Mouse (Mus musculus) c-Kit-negative CD71-positive TER-119-positive erythroid progenitor cells, embryonic 14.5 days (primary cell): Measurements from ENCODE around the gene Wdr70.
"Not testable (repeated sequence)": the region's sequence is repeated elsewhere in the genome, so short reads cannot be mapped to it uniquely, and the experiment has no call there.

ENCODE experiments used
- DNase-seq: peaks from one replicate; pipeline ENCODE4 v3.0.0-alpha.2; 2013; ENCODE audit warnings: low read depth, low spot score

Gene Wdr70

GRCm38 (mm10) chr15:8098774-8099749 is at the start of gene Wdr70:
Gene Wdr70, minus strand, starts transcription at chr15:8099209.
- peak; percentile 91 for DNase-seq

- no peak for DNase-seq
Measured at GRCm38 (mm10) chr15:8135606-8136005, 36.6 kb upstream of the Wdr70 start.

GRCm38 (mm10) chr15:8131761-8132160 is 32.8 kb upstream of the Wdr70 start:
- no peak for DNase-seq

- DNase-seq = no peak
Measured at GRCm38 (mm10) chr15:8131268-8131667, 32.3 kb upstream of the Wdr70 start.

- DNase-seq = no peak
Measured at GRCm38 (mm10) chr15:8129281-8129680, 30.3 kb upstream of the Wdr70 start.

GRCm38 (mm10) chr15:8109782-8110181 is 10.8 kb upstream of the Wdr70 start:
- no peak for DNase-seq

GRCm38 (mm10) chr15:8108966-8109743 is 10.1 kb upstream of the Wdr70 start, which contains the start of gene Nup155:
Gene Nup155, plus strand, starts transcription at chr15:8109273.
- peak; percentile 80 for DNase-seq

- DNase-seq = no peak
Measured at GRCm38 (mm10) chr15:8108360-8108965, 9.5 kb upstream of the Wdr70 start.

- DNase-seq = not testable (repeated sequence)
Measured at GRCm38 (mm10) chr15:8101975-8102542, 3.0 kb upstream of the Wdr70 start.

- peak; percentile 77 for DNase-seq
Measured at GRCm38 (mm10) chr15:8097853-8098252, 1.2 kb downstream of the Wdr70 start.

GRCm38 (mm10) chr15:8092668-8093067 is 6.3 kb downstream of the Wdr70 start:
- not testable (repeated sequence) for DNase-seq

GRCm38 (mm10) chr15:8090685-8091084 is 8.3 kb downstream of the Wdr70 start:
- DNase-seq = no peak

- no peak for DNase-seq
Measured at GRCm38 (mm10) chr15:8088715-8089114, 10.3 kb downstream of the Wdr70 start.

- DNase-seq = no peak
Measured at GRCm38 (mm10) chr15:8087293-8087692, 11.7 kb downstream of the Wdr70 start.

GRCm38 (mm10) chr15:8082139-8082538 is 16.9 kb downstream of the Wdr70 start:
- no peak for DNase-seq

GRCm38 (mm10) chr15:8073159-8073558 is 25.9 kb downstream of the Wdr70 start:
- DNase-seq = not testable (repeated sequence)

- no peak for DNase-seq
Measured at GRCm38 (mm10) chr15:8065221-8065620, 33.8 kb downstream of the Wdr70 start.

- DNase-seq = no peak
Measured at GRCm38 (mm10) chr15:8051177-8051576, 47.8 kb downstream of the Wdr70 start.

GRCm38 (mm10) chr15:8039834-8040233 is 59.2 kb downstream of the Wdr70 start:
- DNase-seq = no peak

- no peak for DNase-seq
Measured at GRCm38 (mm10) chr15:8038457-8038856, 60.6 kb downstream of the Wdr70 start.

- DNase-seq = no peak
Measured at GRCm38 (mm10) chr15:8037825-8038224, 61.2 kb downstream of the Wdr70 start.

- no peak for DNase-seq
Measured at GRCm38 (mm10) chr15:8031211-8031610, 67.8 kb downstream of the Wdr70 start.
